Mouse (Mus musculus): ENCODE measurements around the gene Senp3. TPM values are rescaled to one million over a fixed set of nuclear protein-coding genes. Genes with fewer than 3 reads are reported as not detected.
"Not testable (repeated sequence)": the region's sequence is repeated elsewhere in the genome, so short reads cannot be mapped to it uniquely, and the experiment has no call there.

The Senp3 gene
- 49.9 and 65.3 TPM in 2 replicates for polyA plus RNA-seq (2012; ENCODE audit: insufficient read depth, insufficient read length, missing spikeins)

DNA sequence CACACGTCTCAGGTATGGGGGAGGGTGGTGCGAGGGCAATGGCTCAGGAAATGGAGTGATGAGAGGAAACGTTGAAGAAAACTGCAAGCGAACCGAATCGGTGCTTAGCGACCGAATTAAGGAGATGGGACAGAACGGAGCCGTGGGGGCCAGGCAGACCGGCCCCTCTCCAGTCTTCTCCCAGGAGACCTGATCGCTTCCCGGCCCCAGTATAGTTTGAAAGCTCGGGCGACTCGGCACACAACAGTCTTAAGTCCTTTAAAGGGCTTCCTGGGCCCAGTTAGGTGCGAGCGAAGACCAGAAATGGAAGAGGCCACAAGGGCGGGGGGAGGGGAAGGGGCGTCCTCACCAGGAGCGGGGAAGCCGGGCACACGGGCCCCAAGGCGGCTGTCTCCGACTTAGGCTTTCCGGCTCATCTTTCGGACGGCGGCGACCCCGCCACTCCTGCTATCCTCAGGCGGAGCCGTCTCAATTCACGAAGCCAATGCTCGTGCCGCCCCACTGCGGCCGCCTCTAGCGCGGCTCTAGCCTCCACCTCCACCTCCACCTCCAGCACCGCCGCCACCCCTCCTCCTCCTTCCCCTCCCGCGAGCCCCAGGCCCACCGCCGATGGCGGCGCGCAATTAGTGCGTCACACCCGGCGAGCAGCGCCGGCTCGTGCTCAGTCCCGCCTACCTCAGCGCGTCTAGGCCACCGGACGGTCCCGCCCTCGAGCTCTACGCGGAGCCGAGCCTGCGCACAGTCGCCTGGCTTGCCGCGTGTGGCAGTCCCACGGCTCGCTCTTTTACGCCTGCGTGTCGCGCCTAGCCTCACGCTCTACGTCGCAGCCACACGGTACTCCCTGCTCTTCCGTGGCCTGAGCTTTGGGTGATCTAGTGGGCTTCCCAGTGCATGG lies at the start of gene Senp3:
Senp3 (minus strand) TSS at position 771 of the 895 bp plus-strand sequence.
- H3K27ac ChIP-seq (replicated peaks; ENCODE audit: low read depth, low read length) = peak within 1 kb of the TSS; percentile 64
- peak within 1 kb of the TSS; percentile 77 for H3K4me3 ChIP-seq (ENCODE audit: insufficient read depth, low read depth, low read length)
- H3K4me1 ChIP-seq (ENCODE audit: control insufficient read depth, insufficient read depth, insufficient read length, low read length) = peaks cover 8% of the 10 kb centered on the region

DNA sequence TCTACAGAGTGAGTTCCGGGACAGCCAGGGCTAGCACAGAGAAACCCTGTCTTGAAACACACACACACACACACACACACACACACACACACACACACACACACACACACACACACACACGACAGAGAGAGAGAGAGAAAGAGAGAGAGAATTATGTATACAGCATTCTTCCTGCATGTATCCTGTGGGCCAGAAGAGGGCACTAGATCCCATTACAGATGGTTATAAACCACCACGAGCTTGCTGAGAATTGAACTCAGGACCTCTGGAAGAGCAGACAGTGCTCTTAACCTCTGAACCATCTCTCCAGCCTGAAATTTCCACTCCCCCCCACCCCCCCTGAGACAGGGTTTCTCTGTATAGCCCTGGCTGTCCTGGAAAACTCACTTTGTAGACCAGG lies 49.5 kb upstream of the Senp3 start:
- not testable (repeated sequence) for H3K4me1 ChIP-seq (ENCODE audit: control insufficient read depth, insufficient read depth, insufficient read length, low read length); H3K4me3 ChIP-seq (ENCODE audit: insufficient read depth, low read depth, low read length); H3K27ac ChIP-seq (replicated peaks; ENCODE audit: low read depth, low read length)

DNA sequence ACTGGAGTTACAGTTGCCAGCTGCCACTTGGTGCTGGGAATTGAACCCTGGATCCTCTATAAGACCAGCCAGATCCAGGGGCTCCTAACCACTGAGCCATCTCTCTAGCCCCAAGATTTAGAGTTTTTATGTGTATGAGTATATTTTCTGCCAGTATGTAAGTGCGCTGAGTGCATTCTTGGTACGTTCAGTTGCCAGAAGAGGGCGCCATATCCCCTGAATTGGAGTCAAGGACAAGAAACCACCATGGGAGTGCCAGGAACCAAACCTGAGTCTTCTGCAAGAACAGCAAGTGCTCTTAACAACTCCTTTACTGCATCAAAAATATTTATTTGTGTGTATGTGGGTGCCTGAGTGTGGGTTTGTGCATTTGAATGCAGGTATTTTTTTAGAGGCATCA lies 47.2 kb upstream of the Senp3 start:
- no peak overlapping the region for H3K27ac ChIP-seq (replicated peaks; ENCODE audit: low read depth, low read length)
- no peaks in the 10 kb centered on the region; the same call in 1 of the 2 replicates for H3K4me1 ChIP-seq (ENCODE audit: control insufficient read depth, insufficient read depth, insufficient read length, low read length)
- no peak overlapping the region for H3K4me3 ChIP-seq (ENCODE audit: insufficient read depth, low read depth, low read length)

DNA sequence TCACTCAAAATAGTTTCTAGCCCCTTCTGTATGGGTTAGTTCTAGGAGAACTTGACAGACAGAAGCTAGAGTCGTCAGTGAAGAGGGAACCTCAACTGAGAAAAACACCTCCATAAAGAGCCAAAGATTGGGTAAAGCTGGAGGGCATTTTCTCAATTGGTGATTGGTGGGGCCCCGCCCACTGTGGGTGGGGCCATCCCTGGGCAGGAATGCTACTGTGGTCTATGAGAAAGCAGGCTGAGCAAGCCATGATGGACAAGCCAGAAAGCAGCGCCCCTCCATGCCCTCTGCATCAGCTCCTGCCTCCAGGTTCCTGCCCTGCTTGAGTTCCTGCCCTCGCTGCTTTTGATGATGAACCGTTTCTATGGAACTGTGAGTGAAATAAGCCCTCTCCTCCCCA lies 44.1 kb upstream of the Senp3 start:
- H3K4me3 ChIP-seq (ENCODE audit: insufficient read depth, low read depth, low read length) = no peak overlapping the region
- H3K27ac ChIP-seq (replicated peaks; ENCODE audit: low read depth, low read length) = no peak overlapping the region
- no peaks in the 10 kb centered on the region; the same call in 1 of the 2 replicates for H3K4me1 ChIP-seq (ENCODE audit: control insufficient read depth, insufficient read depth, insufficient read length, low read length)

DNA sequence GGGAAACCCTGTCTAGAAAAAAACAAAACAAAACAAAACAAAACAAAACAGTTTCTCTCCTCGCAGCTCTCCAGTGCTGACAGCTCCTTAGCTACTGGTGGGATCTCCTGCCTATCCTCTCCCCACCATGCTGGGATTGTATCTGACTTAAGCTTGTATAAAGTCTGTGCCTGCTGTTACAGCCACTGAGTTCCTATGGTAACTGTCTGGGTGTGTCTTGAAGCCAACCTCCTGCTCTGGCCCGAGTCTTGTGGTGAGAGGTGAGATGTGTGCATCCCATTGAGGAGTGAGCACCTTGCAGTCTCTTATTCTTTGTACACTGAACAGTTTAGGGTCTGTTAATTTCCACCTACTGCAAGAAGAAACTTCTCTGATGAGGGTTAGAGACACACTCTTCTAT lies 41.2 kb upstream of the Senp3 start:
- no peaks in the 10 kb centered on the region for H3K4me1 ChIP-seq (ENCODE audit: control insufficient read depth, insufficient read depth, insufficient read length, low read length)
- no peak overlapping the region for H3K4me3 ChIP-seq (ENCODE audit: insufficient read depth, low read depth, low read length)
- no peak overlapping the region for H3K27ac ChIP-seq (replicated peaks; ENCODE audit: low read depth, low read length)

DNA sequence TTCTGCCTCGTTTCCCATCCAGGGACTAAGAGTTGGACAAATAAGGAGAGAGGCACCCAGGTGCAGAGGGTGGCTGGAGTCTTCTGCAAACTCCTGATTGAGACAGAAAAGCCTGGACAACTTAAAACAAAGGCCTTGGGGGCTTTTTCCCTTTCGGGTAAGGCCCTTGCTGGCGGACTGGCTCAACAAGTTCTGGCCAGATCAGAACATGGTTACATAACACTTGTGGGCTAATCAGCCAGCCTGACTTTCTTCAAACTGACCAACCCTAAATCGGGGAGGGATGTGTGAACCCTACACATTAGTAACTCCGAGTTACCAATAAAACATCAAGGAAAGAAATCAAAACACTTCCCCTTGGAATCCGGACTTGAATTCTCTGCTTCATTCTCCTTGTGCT lies 39.0 kb upstream of the Senp3 start:
- H3K4me3 ChIP-seq (ENCODE audit: insufficient read depth, low read depth, low read length) = no peak overlapping the region
- H3K4me1 ChIP-seq (ENCODE audit: control insufficient read depth, insufficient read depth, insufficient read length, low read length) = no peaks in the 10 kb centered on the region
- no peak overlapping the region for H3K27ac ChIP-seq (replicated peaks; ENCODE audit: low read depth, low read length)

DNA sequence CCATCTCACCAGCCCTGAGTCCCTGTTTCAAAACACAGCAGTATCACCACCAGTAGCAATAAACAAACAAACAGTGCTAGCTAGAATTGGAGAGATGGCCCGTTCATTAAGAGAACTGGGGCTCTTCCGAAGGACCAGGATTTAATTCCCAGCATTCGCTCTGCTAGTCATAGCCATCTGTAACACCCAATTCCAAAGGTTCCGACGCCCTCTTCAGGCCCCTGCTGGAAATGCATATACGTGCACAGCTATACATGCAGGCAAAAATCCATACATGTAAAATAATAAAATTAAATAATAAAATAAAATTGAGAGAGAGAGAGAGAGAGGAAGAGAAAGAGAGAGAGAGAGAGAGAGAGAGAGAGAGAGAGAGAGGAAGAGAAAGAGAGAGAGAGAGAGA lies 37.5 kb upstream of the Senp3 start:
- H3K4me1 ChIP-seq (ENCODE audit: control insufficient read depth, insufficient read depth, insufficient read length, low read length) = no peaks in the 10 kb centered on the region
- H3K27ac ChIP-seq (replicated peaks; ENCODE audit: low read depth, low read length) = no peak overlapping the region
- no peak overlapping the region for H3K4me3 ChIP-seq (ENCODE audit: insufficient read depth, low read depth, low read length)

DNA sequence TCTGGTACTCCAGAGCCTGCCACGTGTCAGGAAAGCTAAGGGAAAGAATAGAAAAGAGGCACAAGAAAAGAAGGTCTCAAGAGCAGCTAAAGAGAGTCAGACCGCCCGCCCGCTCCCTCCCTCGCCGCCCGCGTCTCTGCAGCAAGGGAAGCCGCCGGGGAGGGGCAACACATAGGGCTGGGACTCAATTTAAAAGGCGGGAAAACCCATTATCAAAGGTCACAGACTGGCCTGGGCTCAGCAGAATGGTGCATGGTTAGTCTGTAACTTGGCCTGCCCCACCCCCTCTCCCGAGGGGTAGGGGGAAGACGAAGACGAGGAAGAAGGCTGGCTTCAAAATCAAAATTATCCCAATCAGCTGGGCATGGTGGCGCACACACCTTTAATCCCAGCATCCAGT lies 36.8 kb upstream of the Senp3 start:
- H3K4me1 ChIP-seq (ENCODE audit: control insufficient read depth, insufficient read depth, insufficient read length, low read length) = no peaks in the 10 kb centered on the region
- no peak overlapping the region for H3K4me3 ChIP-seq (ENCODE audit: insufficient read depth, low read depth, low read length)
- H3K27ac ChIP-seq (replicated peaks; ENCODE audit: low read depth, low read length) = no peak overlapping the region

DNA sequence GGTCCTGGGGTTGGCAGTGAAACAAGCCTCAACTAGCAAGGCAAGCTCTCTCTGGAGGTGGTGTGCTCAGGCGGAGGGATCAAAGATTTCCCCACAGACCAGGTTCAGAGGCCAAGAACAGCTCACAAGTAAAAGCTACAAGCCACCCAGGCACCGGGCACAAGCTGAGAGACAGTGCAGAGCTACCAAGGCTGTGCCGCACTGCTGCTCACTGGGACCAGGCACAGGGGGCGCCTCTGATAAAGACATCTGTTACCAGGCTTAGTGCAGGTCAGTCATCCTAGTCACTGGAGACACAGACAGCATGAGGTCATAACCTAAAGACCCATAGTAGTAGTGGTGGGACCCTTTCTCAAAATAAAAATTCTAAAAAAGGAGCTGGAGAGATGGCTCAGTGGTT lies 35.1 kb upstream of the Senp3 start:
- Histone ChIP-seq H3K27ac (replicated peaks; ENCODE audit: low read depth, low read length) (no peak overlapping the region), H3K4me3 (ENCODE audit: insufficient read depth, low read depth, low read length) (no peak overlapping the region), H3K4me1 (ENCODE audit: control insufficient read depth, insufficient read depth, insufficient read length, low read length) (no peaks in the 10 kb centered on the region)

DNA sequence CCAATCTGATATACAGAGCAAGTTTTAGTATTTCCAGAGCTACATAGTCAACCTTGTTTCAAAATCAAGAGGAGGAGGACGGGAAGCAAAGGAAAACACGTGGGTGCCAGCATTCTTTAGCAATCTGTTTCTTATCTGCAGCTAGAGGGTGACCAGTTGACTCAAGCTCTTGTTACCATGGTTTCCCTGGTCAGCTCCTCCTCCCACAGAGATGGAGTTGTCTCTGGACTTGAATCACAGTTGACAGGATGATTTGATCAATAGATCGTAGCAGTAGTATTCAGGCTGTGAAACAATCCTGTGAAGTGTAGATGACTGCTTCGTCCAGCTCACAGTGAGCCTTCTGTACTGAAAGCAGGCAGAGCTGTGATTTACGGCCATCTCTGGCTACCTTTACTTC lies 34.0 kb upstream of the Senp3 start:
- H3K4me1 ChIP-seq (ENCODE audit: control insufficient read depth, insufficient read depth, insufficient read length, low read length) = no peaks in the 10 kb centered on the region
- H3K27ac ChIP-seq (replicated peaks; ENCODE audit: low read depth, low read length) = no peak overlapping the region

DNA sequence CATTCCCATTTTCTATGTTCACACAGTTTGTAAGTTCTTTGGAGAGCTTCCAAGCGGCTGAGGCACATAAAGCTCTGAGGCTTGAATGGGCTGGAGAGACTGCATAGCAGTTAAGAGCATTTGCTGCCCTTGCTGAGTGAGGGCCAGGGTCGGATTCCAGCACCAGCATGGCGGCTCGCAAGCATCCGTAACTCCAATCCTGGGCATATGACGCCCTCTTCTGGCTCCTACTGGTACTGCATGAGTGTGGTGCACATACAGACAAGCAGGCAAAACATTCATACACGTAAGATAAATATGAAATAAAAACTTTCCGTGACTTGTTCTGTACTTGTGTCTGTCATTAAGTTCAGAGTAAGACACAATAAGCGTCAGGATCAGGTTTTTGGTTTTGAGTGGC lies 33.6 kb upstream of the Senp3 start:
- H3K27ac ChIP-seq (replicated peaks; ENCODE audit: low read depth, low read length) = no peak overlapping the region

More for the DNA sequence above, 34.0 kb upstream of the Senp3 start:
- no peak overlapping the region for H3K4me3 ChIP-seq (ENCODE audit: insufficient read depth, low read depth, low read length)

DNA sequence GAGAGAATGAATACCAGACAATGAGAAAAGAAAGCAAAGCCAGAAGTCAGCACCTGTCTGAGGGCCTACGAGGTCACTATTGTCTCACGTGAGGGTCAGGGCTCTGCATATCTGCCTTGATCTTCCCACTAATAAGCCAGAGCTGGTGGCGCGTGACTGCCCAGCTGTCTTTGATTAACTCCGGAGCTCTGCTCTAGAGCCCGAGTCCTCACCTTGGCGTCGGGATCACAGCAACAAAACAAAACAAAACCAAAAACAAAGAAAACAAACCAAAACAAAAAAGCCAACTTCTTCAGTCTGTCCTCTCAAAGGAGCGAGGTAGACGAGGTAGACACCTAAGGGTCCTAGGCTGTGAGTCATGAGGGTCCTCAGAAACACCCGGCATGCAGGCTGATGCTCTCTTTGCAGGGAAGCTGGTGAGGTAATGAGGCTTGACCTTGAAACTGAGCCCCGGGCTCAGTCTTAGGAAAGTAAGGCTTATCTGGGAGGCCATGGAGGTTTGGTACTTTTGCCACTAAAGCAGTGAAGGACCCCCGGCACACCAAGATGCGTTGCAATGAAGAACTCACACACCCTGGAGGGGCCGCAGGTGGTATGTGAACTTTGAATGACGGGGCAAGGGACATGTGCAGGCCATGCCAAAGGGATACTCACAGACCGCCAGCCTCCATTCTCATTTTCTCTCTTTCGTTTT lies 32.9 kb upstream of the Senp3 start:
- no peak overlapping the region for H3K27ac ChIP-seq (replicated peaks; ENCODE audit: low read depth, low read length)
- H3K4me3 ChIP-seq (ENCODE audit: insufficient read depth, low read depth, low read length) = no peak overlapping the region
- H3K4me1 ChIP-seq (ENCODE audit: control insufficient read depth, insufficient read depth, insufficient read length, low read length) = no peaks in the 10 kb centered on the region

More for the DNA sequence above, 33.6 kb upstream of the Senp3 start:
- Histone ChIP-seq H3K4me3 (ENCODE audit: insufficient read depth, low read depth, low read length) (no peak overlapping the region), H3K4me1 (ENCODE audit: control insufficient read depth, insufficient read depth, insufficient read length, low read length) (no peaks in the 10 kb centered on the region)

DNA sequence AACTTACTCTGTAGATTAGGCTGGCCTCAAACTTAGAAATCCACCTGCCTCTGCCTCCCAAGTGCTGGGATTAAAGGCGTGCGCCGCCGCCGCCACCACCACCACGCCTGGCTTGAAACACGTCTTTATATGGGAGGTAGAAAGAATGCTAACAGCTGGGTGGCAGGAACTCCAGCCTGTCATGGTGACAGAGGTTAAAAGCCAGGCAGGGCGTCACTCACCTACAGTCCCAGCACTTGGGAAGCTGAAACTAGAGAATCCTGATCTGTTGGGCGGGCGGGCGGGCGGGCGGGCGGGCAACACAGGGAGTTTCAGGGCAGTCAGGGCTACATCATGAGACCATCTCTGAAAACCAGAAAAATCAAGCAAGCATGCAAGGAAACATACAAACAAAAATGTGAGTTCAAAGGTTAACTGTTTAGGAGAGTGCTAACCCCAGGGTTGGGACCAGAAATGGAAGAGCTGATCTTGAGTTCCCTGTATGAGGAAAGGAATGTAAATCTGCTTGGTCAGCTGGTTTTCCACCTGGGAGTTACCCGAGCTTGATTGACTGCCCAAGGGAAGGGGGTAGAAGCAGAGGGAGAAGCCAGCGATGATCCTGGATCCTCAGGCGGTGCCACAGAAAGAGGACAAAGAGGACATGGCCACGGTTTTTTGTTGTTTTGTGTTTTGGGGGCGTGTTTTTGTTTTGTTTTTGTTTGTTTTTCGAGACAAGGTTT lies 31.2 kb upstream of the Senp3 start:
- Histone ChIP-seq H3K4me1 (ENCODE audit: control insufficient read depth, insufficient read depth, insufficient read length, low read length) (no peaks in the 10 kb centered on the region), H3K4me3 (ENCODE audit: insufficient read depth, low read depth, low read length) (no peak overlapping the region), H3K27ac (replicated peaks; ENCODE audit: low read depth, low read length) (no peak overlapping the region)

DNA sequence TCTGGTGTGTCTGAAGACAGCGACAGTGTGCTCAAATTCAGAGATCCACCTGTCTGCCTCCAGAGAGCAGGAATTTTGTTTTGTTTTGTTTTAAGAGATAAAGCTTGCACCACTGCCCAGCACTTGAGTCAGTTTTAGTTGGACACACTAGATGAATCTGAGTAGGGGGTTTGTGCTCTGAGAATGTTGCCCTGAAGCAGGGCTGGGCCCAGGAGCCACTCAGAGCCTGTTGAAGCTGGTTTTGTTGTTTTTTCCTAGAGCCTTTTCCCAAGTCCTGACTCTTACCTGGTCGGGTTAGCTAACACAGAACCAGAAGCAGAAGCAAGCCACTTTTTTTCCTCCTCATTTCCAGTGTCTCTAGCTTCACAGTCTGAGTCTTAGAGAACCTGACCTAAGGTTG lies 29.2 kb upstream of the Senp3 start:
- no peaks in the 10 kb centered on the region for H3K4me1 ChIP-seq (ENCODE audit: control insufficient read depth, insufficient read depth, insufficient read length, low read length)
- no peak overlapping the region for H3K4me3 ChIP-seq (ENCODE audit: insufficient read depth, low read depth, low read length)
- no peak overlapping the region for H3K27ac ChIP-seq (replicated peaks; ENCODE audit: low read depth, low read length)

DNA sequence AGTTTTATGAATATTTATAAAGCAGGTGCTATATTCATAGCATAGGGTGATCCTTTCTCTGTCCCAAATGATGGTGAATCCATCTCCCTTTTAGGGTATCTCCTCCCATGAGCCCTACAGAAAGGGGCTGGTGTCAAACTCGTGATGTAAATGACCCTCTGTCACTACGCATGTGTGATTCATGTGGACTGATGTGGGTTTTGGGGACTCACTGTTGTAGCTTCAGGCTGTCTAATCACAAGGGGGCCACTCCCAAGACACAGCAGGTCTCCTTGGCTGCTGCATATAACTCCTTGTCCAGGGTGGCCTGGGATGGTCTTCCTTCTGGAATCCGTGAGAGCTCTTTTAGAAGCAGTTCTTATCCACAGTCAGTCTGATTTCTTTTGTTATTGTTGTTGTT lies 28.6 kb upstream of the Senp3 start:
- Histone ChIP-seq H3K4me3 (ENCODE audit: insufficient read depth, low read depth, low read length) (no peak overlapping the region), H3K27ac (replicated peaks; ENCODE audit: low read depth, low read length) (no peak overlapping the region), H3K4me1 (ENCODE audit: control insufficient read depth, insufficient read depth, insufficient read length, low read length) (no peaks in the 10 kb centered on the region)

Data from brown adipose tissue, adult 24 weeks (tissue).